Mouse (Mus musculus) heart, postnatal 0 days (tissue): ENCODE measurements at regions not wholly inside any gene's neighbourhood (a gene's known extent, or its start where the extent isn't known, plus 50 kb on each side); places are given as distances from the start of the nearest gene placed in this dataset.

ENCODE experiments used
- ATAC-seq: fragments of 200-750 bp; cut with Nextera tagmentation; 2 replicates; pipeline ENCODE4 v1.8.0; 2017; ENCODE audit warnings: low read depth, moderate number of reproducible peaks, moderate library complexity; ENCODE audit not compliant: insufficient read depth
- DNase-seq: peaks from one replicate; pipeline ENCODE4 v3.0.0-alpha.2; 2016; ENCODE audit warnings: low spot score
- H3K27ac ChIP-seq: fragments of 300-500 bp; sonication (generic); 2 replicates; pipeline ENCODE4 v1.5.1; 2014; ENCODE audit warnings: low read depth, mild to moderate bottlenecking
- H3K27me3 ChIP-seq: fragments of 300-500 bp; sonication (generic); 2 replicates; pipeline ENCODE4 v1.6.1; 2014; ENCODE audit warnings: low read length, mixed read lengths; ENCODE audit not compliant: control insufficient read depth, insufficient read depth
- H3K36me3 ChIP-seq: fragments of 300-500 bp; sonication (generic); replicated peaks from 2 replicates; pipeline ENCODE4 v1.6.1; 2014; ENCODE audit warnings: low read length, mixed read lengths; ENCODE audit not compliant: control insufficient read depth, insufficient read depth
- H3K4me1 ChIP-seq: fragments of 300-500 bp; sonication (generic); 2 replicates; pipeline ENCODE4 v1.6.1; 2014; ENCODE audit warnings: antibody characterized with exemption; ENCODE audit not compliant: control insufficient read depth, insufficient read depth
- H3K4me2 ChIP-seq: fragments of 300-500 bp; sonication (generic); 2 replicates; pipeline ENCODE4 v1.6.1; 2014; ENCODE audit warnings: low read depth, mild to moderate bottlenecking, low read length, moderate library complexity
- H3K4me3 ChIP-seq: fragments of 300-500 bp; sonication (generic); 2 replicates; pipeline ENCODE4 v1.5.1; 2014; ENCODE audit warnings: low read depth, low read length
- H3K9ac ChIP-seq: fragments of 300-500 bp; sonication (generic); replicated peaks from 2 replicates; pipeline ENCODE4 v1.6.1; 2014; ENCODE audit warnings: low read depth, low read length, mixed read lengths
- H3K9me3 ChIP-seq: fragments of 300-500 bp; sonication (generic); replicated peaks from 2 replicates; pipeline ENCODE4 v1.6.1; 2016; ENCODE audit warnings: low read length; ENCODE audit not compliant: control insufficient read depth
- CTCF ChIP-seq: IDR thresholded peaks from 2 replicates; pipeline ENCODE4 v1.5.1; 2016; ENCODE audit warnings: antibody characterized with exemption, control low read depth, low read depth
- EP300 ChIP-seq: IDR thresholded peaks from 2 replicates; pipeline ENCODE4 v1.6.1; 2016; ENCODE audit warnings: antibody characterized with exemption, low read depth
- WGBS: fragments of 180-500 bp; shearing (Covaris S2); extraction: QIAGEN DNeasy Blood & Tissue Kit; methylation state at CpG from one replicate; pipeline ENCODE4 v1.1.7; 2014; 5-methylcytosine and 5-hydroxymethylcytosine counted together

GRCm38 (mm10) chr7:37394965-37395426 lies 378.4 kb downstream of the Zfp536 start:
- H3K4me2 ChIP-seq, result no peak overlapping the region
- ATAC-seq, result peak; percentile 63
- no peak for DNase-seq
- H3K9ac ChIP-seq, result no peak overlapping the region
- no peaks in the 10 kb centered on the region for H3K9me3 ChIP-seq
- no peak overlapping the region for H3K4me3 ChIP-seq
- WGBS, result 49% methylated on average over 8 of the region's 8 CpGs
- H3K36me3 ChIP-seq, result no peaks in the 10 kb centered on the region
- no peak overlapping the region for H3K27ac ChIP-seq
- H3K27me3 ChIP-seq, result no peaks in the 10 kb centered on the region
- TF ChIP-seq EP300 (no peak), CTCF (no peak)
- no peaks in the 10 kb centered on the region for H3K4me1 ChIP-seq

- H3K36me3 ChIP-seq, result no peaks in the 10 kb centered on the region
- DNase-seq (no peak), ATAC-seq (no peak)
- H3K9ac ChIP-seq, result no peak overlapping the region
- H3K4me3 ChIP-seq, result no peak overlapping the region
- H3K4me1 ChIP-seq, result no peaks in the 10 kb centered on the region
- no peaks in the 10 kb centered on the region for H3K9me3 ChIP-seq
- 76% methylated on average over 13 of the region's 13 CpGs for WGBS
- H3K27ac ChIP-seq, result no peak overlapping the region
- H3K4me2 ChIP-seq, result no peak overlapping the region
- H3K27me3 ChIP-seq, result no peaks in the 10 kb centered on the region
- TF ChIP-seq CTCF, result no peak
- no peak for TF ChIP-seq EP300
These were observed 377.4 kb downstream of the Zfp536 start for GRCm38 (mm10) chr7:37395881-37396513.

- WGBS, result 91% methylated on average over 2 of the region's 2 CpGs
- no peak for ATAC-seq
- Histone ChIP-seq H3K9me3 (no peaks in the 10 kb centered on the region), H3K27ac (no peak overlapping the region), H3K4me2 (no peak overlapping the region), H3K4me1 (no peaks in the 10 kb centered on the region), H3K36me3 (no peaks in the 10 kb centered on the region), H3K9ac (no peak overlapping the region), H3K4me3 (no peak overlapping the region), H3K27me3 (no peaks in the 10 kb centered on the region)
- no peak for TF ChIP-seq CTCF
- no peak for TF ChIP-seq EP300
- no peak for DNase-seq
These were observed 370.0 kb downstream of the Zfp536 start for GRCm38 (mm10) chr7:37403483-37403882.

GRCm38 (mm10) chr7:37413350-37413749 lies 360.1 kb downstream of the Zfp536 start:
- WGBS, result 65% methylated on average over 4 of the region's 4 CpGs
- TF ChIP-seq EP300, result no peak
- TF ChIP-seq CTCF, result no peak
- no peak for DNase-seq
- Histone ChIP-seq H3K27me3 (no peaks in the 10 kb centered on the region), H3K4me3 (no peak overlapping the region), H3K9ac (no peak overlapping the region), H3K4me1 (no peaks in the 10 kb centered on the region), H3K9me3 (no peaks in the 10 kb centered on the region), H3K4me2 (no peak overlapping the region), H3K36me3 (no peaks in the 10 kb centered on the region), H3K27ac (no peak overlapping the region)
- no peak for ATAC-seq

GRCm38 (mm10) chr7:37421704-37422103 lies 351.7 kb downstream of the Zfp536 start:
- H3K27ac ChIP-seq, result no peak overlapping the region
- TF ChIP-seq EP300 (no peak), CTCF (peak; percentile 22)
- WGBS, result 74% methylated on average over 10 of the region's 10 CpGs
- DNase-seq, result no peak
- no peak overlapping the region for H3K9ac ChIP-seq
- H3K4me1 ChIP-seq, result no peaks in the 10 kb centered on the region
- no peak for ATAC-seq
- no peaks in the 10 kb centered on the region for H3K36me3 ChIP-seq
- no peak overlapping the region for H3K4me3 ChIP-seq
- H3K4me2 ChIP-seq, result no peak overlapping the region
- no peaks in the 10 kb centered on the region for H3K9me3 ChIP-seq
- H3K27me3 ChIP-seq, result no peaks in the 10 kb centered on the region
